Mouse (Mus musculus) adipocyte (in vitro differentiated cells): ENCODE measurements around the gene Scml4.
A peak's percentile ranks its signal among the peaks of the same experiment; 100 is the strongest.

ENCODE experiments used
- DNase-seq: peaks from one replicate; pipeline ENCODE4 v3.0.0-alpha.2; 2016; ENCODE audit warnings: low spot score

Scml4 gene

GRCm38 (mm10) chr10:42862102-42862740 is 2.1 kb downstream of the Scml4 start:
- DNase-seq = peak; percentile 46

DNA sequence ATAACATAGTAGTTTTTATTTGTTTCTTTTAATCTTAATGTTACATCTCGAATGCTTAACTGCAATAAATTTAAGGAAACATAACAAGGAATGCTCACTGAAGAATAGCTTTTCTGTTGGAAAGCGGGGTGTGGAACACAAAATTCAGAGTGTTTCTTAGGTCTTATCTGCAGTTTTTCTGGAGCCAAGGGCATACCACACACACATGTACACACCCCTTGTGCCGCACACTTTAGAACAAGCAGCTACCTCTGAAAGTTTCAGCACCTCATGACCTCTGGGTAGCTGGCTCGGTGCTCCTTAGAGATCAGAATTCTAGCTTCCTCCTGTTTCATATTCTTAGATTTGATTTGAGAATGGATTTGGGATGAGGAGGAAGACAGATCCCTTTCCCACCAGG is 2.6 kb downstream of the Scml4 start:
- DNase-seq = no peak

GRCm38 (mm10) chr10:42863621-42864391 is 3.6 kb downstream of the Scml4 start:
- DNase-seq = no peak

- DNase-seq = no peak
Observed at GRCm38 (mm10) chr10:42864696-42865095, 4.5 kb downstream of the Scml4 start.

- DNase-seq = no peak
Observed at GRCm38 (mm10) chr10:42868416-42868815, 8.2 kb downstream of the Scml4 start.

GRCm38 (mm10) chr10:42869467-42869866 is 9.3 kb downstream of the Scml4 start:
- no peak for DNase-seq

DNA sequence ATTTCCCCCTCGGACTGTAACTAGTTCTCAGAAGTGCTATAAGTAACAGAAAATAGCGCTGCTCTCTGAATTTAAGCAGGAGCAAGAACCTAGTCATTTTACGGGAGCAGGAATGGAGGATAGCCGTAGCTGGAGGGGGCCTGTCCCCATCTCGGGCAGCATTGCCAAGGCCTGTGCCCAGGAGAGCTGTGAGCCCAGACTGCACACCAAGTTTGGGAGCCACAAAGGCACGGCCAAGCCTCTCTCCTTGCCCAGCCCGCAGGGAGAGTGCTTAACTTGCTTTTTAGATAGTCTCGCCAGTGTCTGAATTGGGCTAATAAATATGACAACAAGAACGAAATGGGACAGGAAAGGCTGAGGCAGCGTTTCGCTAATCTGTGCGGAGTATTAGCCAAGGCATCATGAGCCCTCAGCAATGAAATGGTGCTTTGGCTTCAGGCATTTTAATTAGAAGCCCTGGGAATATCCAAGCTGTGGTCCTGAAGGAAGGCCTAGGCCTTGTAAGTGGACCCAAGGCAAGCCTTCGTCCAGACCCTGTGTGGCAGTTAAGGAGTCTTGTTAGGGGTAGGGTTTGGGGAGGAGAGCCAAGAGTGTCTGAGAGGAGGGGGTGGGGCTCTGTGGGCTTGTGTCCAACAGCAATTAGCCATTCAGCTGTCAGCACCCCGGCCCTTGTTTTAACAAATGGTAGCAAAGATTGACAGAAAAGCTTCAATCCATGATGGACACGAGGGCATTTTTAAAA is 12.3 kb downstream of the Scml4 start:
- no peak for DNase-seq

DNA sequence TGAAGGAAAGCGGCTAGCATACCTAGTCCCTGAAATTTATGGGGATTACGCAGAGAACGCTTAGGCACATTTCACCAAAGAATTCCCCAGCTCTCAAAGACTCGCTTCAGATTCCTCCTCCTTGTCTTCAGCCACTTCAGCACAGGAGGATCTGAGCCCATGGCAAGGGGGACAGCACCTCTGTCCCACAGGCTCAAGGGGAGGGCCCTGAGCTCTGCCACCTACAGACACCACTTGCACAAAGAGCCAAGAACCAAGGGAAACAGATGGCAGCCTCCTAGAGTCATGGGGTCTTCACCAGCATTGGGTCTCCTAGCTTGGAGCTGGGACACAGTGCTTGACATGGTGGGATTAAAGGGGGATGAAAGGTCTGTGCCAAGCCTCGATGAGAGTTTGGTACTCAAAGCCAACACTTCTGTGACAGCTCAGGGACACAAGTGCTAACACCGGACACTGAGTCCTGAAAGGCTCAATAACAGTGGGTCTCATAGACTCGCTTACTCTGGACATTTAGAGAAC is 13.0 kb downstream of the Scml4 start:
- DNase-seq = no peak

DNA sequence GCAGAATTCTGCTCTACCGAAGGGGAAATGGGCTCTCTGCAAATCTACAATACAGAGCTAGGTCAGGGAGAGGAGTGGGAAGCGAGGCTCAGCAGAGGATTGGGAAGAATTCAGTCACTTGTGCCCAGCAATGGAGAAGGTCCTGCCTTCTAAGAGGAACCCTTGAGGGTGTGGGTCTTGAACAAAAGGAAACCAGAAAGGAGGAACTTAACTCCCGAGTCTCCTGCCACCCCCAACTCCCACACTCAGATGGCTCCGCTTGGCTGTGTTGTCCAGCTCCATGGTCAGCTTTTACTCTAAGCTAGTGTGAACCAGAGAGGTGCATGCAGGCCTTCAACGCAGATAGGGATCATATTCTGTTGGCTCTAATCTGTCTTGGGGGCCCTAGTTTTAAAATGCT is 16.0 kb downstream of the Scml4 start:
- DNase-seq = no peak

DNA sequence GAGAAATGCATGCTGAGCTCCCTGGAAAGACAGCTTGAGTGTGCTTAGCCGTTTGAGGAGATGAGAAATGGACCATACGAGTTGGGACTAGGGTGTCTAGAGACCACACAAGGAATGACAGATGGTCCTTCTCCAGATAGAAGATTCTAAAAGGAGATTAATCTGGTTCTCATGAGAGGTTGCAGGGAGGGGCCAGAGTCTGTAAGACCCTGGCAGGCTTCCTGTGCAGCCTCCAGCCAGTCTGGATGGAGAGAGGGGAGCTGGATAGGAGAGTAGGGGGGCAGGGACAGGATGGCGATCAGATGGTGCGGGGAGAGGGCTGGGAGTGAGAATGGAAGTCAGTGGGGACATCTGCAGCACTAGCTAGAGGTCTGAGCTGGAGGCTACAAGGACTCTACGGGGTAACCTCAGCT is 19.1 kb downstream of the Scml4 start:
- DNase-seq = no peak

DNA sequence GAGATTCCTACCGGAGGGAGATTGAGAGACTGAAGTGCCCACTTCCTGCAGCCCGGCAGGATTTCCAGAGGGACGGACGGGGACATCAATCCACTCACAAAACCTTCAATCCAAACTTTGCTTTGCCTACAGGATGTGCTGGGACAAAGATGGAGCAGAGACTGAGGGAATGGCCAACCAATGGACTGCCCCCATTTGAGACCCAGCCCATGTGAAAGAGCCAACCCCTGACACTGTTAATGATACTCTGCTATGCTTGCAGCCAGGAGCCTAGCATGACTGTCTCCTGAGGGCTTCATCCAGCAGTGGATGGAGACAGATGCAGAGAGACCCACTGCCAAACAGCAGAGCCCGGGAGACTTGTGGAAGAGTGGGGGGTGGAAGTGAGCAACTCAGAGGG is 19.5 kb downstream of the Scml4 start:
- DNase-seq = no peak

DNA sequence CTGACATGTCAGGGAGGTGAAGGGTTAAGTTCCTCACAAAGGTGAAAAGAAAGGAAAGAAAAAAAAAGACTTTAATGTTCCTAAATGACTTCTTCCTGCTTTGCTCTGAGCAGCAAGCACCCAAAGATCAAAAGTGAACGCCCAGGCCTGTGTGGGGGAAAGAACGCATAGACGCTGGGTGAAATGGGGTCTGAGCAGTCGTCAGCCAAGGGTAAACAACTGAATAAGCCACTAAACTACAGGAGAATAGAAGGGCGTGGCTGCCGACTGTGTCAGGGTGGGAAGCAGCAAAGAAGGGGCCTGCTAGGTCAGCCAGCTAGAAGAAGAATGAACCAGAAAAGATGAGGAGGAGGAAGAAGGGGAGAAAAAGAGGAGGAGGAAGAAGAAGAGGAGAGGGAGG is 26.9 kb downstream of the Scml4 start:
- DNase-seq = no peak

DNA sequence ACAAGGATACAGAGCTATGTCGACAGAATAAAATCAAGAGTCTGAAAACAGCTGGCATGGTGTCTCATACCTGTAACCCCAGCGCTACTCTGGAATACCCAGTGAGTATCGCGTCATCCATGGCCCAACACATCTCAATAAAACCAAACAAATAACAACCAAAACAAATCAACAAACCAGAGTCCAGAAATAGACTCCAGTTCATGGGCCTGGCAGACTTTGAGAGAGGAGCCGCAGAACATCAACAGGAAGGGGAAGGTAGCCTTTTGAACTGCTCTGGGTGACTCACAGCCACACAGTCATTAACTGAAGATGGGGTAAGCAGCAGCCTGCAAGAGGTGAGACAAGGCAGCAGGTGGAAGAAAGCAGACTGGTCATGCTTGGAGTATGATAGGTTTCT is 28.1 kb downstream of the Scml4 start:
- DNase-seq = no peak

DNA sequence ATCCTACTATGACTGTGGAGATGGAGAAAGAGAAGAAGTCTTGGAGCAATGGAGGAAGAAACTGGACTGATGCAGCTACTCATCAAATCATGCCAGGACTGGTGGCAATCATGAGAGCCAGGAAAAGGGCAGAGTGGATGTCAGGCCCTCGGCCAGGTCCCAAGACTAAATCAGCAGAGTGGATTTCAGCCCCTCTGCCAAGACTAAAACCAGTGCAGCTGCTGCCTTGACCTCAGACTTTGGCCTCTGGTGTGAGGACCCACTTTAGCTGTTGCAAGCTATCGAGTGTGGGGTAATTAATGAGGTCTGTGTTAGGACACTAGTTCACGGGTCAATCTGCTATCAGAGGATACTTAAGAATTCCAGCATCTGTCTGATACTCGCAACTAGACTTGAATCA is 30.2 kb downstream of the Scml4 start:
- DNase-seq = peak; percentile 56

DNA sequence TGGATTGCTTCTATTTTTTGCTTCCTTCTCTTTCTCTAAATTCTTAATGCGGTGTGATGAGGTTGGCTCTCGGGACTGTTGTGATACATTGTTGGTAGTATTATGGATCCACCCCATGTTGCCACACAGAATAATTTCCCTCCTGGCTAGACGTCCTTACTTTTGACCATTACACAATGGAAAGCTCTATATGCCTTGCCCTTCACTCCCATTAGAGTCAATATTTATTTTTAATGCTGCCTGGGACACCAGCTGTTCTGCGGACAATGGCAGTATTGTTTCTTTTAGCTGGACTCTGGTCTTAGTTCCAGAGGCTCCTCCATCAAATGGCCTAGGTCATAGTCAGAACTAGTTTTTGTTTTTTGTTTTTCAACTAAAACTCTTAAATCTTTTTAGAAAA is 32.1 kb downstream of the Scml4 start:
- no peak for DNase-seq

DNA sequence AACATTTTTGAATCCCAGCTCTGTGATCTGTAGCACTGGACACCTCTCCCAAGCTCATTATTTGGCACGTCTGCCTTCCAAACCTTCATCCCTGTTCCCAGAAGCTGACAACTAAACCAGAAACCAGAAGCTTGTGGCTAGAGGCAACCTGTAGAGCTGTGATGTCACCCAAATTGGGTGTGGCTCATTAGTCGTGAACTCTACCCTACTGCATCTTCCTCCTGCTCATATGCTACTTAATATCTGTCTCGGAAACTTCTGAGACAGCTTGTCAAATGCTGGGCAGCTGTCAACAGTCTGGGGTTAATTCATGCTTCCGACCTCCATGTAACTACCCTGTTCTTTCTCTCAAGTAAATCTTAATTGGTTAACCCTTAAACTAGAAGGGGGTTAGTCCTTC is 32.8 kb downstream of the Scml4 start:
- no peak for DNase-seq

GRCm38 (mm10) chr10:42893857-42894256 is 33.7 kb downstream of the Scml4 start:
- DNase-seq = peak; percentile 29

DNA sequence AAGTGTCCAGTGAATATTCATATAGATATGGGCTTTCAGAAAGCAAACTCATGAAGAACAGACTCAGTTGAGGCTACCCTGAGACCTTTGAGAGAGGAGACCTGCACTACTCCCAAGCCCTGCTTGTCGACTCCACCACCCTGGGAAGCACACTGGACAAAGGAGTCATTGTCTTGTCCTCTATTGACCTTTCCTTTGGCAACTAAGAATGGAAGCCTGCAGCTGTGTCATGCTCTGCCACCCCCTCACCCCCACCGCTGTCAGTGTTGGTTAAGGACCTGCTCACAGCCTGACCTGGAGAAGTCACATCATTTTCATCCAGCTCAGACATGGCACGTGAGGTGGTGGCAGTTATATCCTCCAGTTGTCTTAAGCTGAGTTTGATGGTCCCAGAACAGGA is 34.1 kb downstream of the Scml4 start:
- DNase-seq = no peak

DNA sequence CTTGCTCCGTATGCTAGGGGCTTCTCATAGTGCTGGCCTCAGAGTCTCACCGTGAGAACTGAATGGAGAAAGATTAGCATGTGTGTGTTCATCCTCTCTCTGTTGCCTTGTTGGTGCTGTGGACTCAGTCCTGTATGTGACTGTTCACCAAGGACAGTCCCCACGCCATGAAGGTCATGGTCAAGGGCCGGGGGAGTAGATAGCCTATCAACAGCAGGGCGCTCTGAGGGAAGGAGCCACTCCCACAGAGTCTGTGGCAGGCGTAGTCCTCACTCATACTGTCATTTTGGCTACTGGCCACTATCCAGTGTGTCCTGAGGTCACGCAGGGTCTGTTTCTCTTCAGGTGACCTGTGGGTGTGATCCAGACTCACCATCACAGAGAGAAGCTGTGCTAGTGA is 34.5 kb downstream of the Scml4 start:
- DNase-seq = no peak

DNA sequence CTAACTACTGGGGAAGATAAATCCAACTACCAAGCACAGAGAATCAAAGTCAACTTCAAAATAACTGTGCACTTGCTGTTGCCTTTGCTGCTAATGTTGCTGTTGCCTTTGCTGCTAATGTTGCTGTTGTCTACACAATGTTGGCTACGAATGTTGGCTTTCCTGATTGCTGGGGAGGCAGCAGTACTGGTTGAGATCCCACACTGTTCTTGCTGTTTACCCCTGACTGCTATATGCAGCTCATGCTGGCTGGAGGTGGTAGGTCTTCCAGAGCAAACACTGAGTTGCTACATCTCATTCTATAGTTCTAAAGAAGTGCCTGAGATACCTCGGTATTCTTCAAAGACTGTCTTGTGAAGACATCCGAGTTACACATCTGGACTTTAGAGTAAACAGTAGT is 36.5 kb downstream of the Scml4 start:
- DNase-seq = no peak

- no peak for DNase-seq
Observed at GRCm38 (mm10) chr10:42897166-42897565, 37.0 kb downstream of the Scml4 start.

DNA sequence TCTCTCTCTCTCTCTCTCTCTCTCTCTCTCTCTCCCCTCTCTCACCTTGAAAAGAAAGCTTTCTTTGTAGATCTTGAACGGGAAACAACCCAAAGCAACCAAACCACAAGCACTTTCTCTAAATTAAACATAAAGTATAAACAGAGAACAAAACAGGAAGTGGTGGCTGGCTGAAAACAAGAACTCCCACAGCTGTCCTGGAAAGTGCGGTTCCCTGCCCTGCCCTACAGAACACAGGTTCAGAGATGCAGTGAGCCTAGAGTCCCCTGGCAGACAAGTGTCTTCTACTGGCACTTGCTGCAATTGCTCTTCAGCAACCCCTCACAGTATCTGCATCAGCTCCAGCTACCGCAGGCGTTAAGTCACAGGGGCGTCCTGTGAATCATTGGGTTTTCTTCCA is 37.5 kb downstream of the Scml4 start:
- no peak for DNase-seq

- no peak for DNase-seq
Observed at GRCm38 (mm10) chr10:42901361-42901760, 41.2 kb downstream of the Scml4 start.
